8 mouse cellular contexts compared by ENCODE assay signal in genomic region chr12:70452143-70452542, GRCm38 (mm10). TPM values are rescaled to one million over a fixed set of nuclear protein-coding genes. Genes with fewer than 3 reads are reported as not detected.
A peak's percentile ranks its signal among the peaks of the same experiment; 100 is the strongest.
DNase-seq lines count a peak whose midpoint lies in the region; ATAC-seq lines count a peak whose summit lies in the region.

No protein-coding gene starts in this region.

- no peak for ATAC-seq in kidney, embryonic 15.5 days (replicated peaks; ENCODE audit: low FRiP score)
- ATAC-seq in common myeloid progenitor, adult 5-6 weeks (replicated peaks; ENCODE audit: low read depth, poor library complexity, severe bottlenecking) = peak; percentile 76
- no peak for ATAC-seq in hindbrain, embryonic 16.5 days
- ATAC-seq in midbrain, embryonic 15.5 days (replicated peaks) = no peak

- H3K9ac ChIP-seq in kidney, embryonic 15.5 days = peak overlapping the region; percentile 85
- H3K9ac ChIP-seq in hindbrain, embryonic 16.5 days (ENCODE audit: low read depth, low read length) = peak overlapping the region; percentile 87
- peak overlapping the region; percentile 62; the same call in 1 of the 2 replicates for H3K9ac ChIP-seq in midbrain, embryonic 15.5 days

- H3K27me3 ChIP-seq in kidney, embryonic 15.5 days = no peaks in the 10 kb centered on the region
- H3K27me3 ChIP-seq in hindbrain, embryonic 16.5 days (replicated peaks; ENCODE audit: control insufficient read depth, insufficient read depth, low read length) = no peaks in the 10 kb centered on the region
- H3K27me3 ChIP-seq in midbrain, embryonic 15.5 days (replicated peaks) = no peaks in the 10 kb centered on the region

- H3K4me3 ChIP-seq in kidney, embryonic 15.5 days (replicated peaks) = peak overlapping the region; percentile 86
- H3K4me3 ChIP-seq in hindbrain, embryonic 16.5 days (ENCODE audit: low read length) = peak overlapping the region; percentile 87; the same call in 1 of the 2 replicates
- H3K4me3 ChIP-seq in midbrain, embryonic 15.5 days = peak overlapping the region; percentile 88; the same call in 1 of the 2 replicates

- peak overlapping the region; percentile 82 for H3K4me2 ChIP-seq in kidney, embryonic 15.5 days
- H3K4me2 ChIP-seq in hindbrain, embryonic 16.5 days (ENCODE audit: low read length) = peak overlapping the region; percentile 88
- H3K4me2 ChIP-seq in midbrain, embryonic 15.5 days = peak overlapping the region; percentile 74

- peaks cover 6% of the 10 kb centered on the region; the same call in 1 of the 2 replicates for H3K36me3 ChIP-seq in kidney, embryonic 15.5 days
- peaks cover 3% of the 10 kb centered on the region; the same call in 1 of the 2 replicates for H3K36me3 ChIP-seq in hindbrain, embryonic 16.5 days (ENCODE audit: control insufficient read depth, insufficient read depth, low read length)
- H3K36me3 ChIP-seq in midbrain, embryonic 15.5 days (replicated peaks) = no peaks in the 10 kb centered on the region

- peaks cover 20% of the 10 kb centered on the region for H3K4me1 ChIP-seq in kidney, embryonic 15.5 days
- H3K4me1 ChIP-seq in hindbrain, embryonic 16.5 days (ENCODE audit: control insufficient read depth, insufficient read depth, low read depth, low read length) = peaks cover 23% of the 10 kb centered on the region
- peaks cover 27% of the 10 kb centered on the region for H3K4me1 ChIP-seq in midbrain, embryonic 15.5 days

- WGBS in kidney, embryonic 15.5 days = 76% methylated on average over 2 of the region's 2 CpGs
- 88% methylated on average over 2 of the region's 2 CpGs for WGBS in hindbrain, embryonic 16.5 days
- 90% methylated on average over 2 of the region's 2 CpGs for WGBS in midbrain, embryonic 15.5 days

- H3K27ac ChIP-seq in kidney, embryonic 15.5 days = no peak overlapping the region
- no peak overlapping the region for H3K27ac ChIP-seq in hindbrain, embryonic 16.5 days (ENCODE audit: low read depth, low read length)
- H3K27ac ChIP-seq in midbrain, embryonic 15.5 days = no peak overlapping the region

- DNase-seq in kidney, adult 8-10 months = no peak
- no peak for DNase-seq in gastrocnemius, postnatal 4 days (ENCODE audit: low spot score in 2 of 2)
- no peak for DNase-seq in layer of hippocampus, adult 8-10 months (ENCODE audit: low spot score in 2 of 2)
- no peak for DNase-seq in layer of hippocampus, postnatal 10 days (ENCODE audit: low spot score in 2 of 2)

- H3K9me3 ChIP-seq in kidney, embryonic 15.5 days (replicated peaks) = no peaks in the 10 kb centered on the region
- H3K9me3 ChIP-seq in hindbrain, embryonic 16.5 days (ENCODE audit: control insufficient read depth, low read length) = no peaks in the 10 kb centered on the region
- no peaks in the 10 kb centered on the region for H3K9me3 ChIP-seq in midbrain, embryonic 15.5 days

RNA-seq across cellular contexts. Expression of gene Tmx1, which starts 0.8 kb away (rescaled TPM):
- polyA plus RNA-seq in kidney, embryonic 15.5 days (2015; fragmentation: Nextera tagmentation; extraction: Ambion mirVana) = 114 and 126 TPM in 2 replicates
- total RNA-seq in common myeloid progenitor, adult 5-6 weeks (2017) = 97.5 and 108 TPM in 2 replicates
- polyA plus RNA-seq in hindbrain, embryonic 16.5 days (2015; fragmentation: Nextera tagmentation; extraction: Ambion mirVana) = 148 and 153 TPM in 2 replicates
- polyA plus RNA-seq in midbrain, embryonic 15.5 days (2015; fragmentation: Nextera tagmentation; extraction: Ambion mirVana) = 128 and 135 TPM in 2 replicates
- total RNA-seq in gastrocnemius, postnatal 4 days (2021) = 10 to 100 TPM; 18.3 to 21.4 TPM
- 10 to 100 TPM; 29.3 to 34.7 (median 33.2) TPM for total RNA-seq in layer of hippocampus, adult 8-10 months (2022)
- 10 to 100 TPM; 39.7 to 42.4 TPM for total RNA-seq in layer of hippocampus, postnatal 10 days (2021)
